10 mouse cellular contexts compared by ENCODE assay signal in genomic region chrX:150955441-150955840, GRCm38 (mm10).
A peak's percentile ranks its signal among the peaks of the same experiment; 100 is the strongest.
DNase-seq lines count a peak whose midpoint lies in the region; ATAC-seq and TF ChIP-seq lines count a peak whose summit lies in the region.
"Had no signal": no experiment of that assay in that cellular context is flagged by ENCODE, and none has a peak within 500 bp of the region (broad histone marks: within the 10 kb centered on the region; RNA-seq: fewer than 3 reads in every experiment).

No protein-coding gene starts in this region.

- no peaks in the 10 kb centered on the region for H3K4me1 ChIP-seq in limb, embryonic 14.5 days (ENCODE audit: control insufficient read depth, insufficient read depth, low read length)
- no peaks in the 10 kb centered on the region for H3K4me1 ChIP-seq in forebrain, embryonic 13.5 days
- H3K4me1 ChIP-seq: liver, embryonic 13.5 days had no signal

- no peak for TF ChIP-seq POLR2A in limb, embryonic 14.5 days (IDR thresholded peaks at IDR 0.05; ENCODE audit: borderline replicate concordance, extremely low read depth, insufficient read depth, insufficient read length)

- H3K9me3 ChIP-seq in limb, embryonic 14.5 days (ENCODE audit: control insufficient read depth, low read length), result no peaks in the 10 kb centered on the region
- H3K9me3 ChIP-seq in forebrain, embryonic 13.5 days (replicated peaks), result no peaks in the 10 kb centered on the region
- H3K9me3 ChIP-seq: liver, embryonic 13.5 days had no signal

- H3K4me2 ChIP-seq in limb, embryonic 14.5 days (replicated peaks; ENCODE audit: low read depth, low read length, severe bottlenecking), result no peak overlapping the region
- H3K4me2 ChIP-seq in forebrain, embryonic 13.5 days, result no peak overlapping the region
- H3K4me2 ChIP-seq: liver, embryonic 13.5 days had no signal

- H3K36me3 ChIP-seq in limb, embryonic 14.5 days (ENCODE audit: control insufficient read depth, insufficient read depth, low read length), result no peaks in the 10 kb centered on the region
- no peaks in the 10 kb centered on the region for H3K36me3 ChIP-seq in forebrain, embryonic 13.5 days (ENCODE audit: poor library complexity, severe bottlenecking)
- H3K36me3 ChIP-seq: liver, embryonic 13.5 days had no signal

- H3K27me3 ChIP-seq in limb, embryonic 14.5 days (ENCODE audit: control insufficient read depth, insufficient read depth, low read length), result no peaks in the 10 kb centered on the region
- H3K27me3 ChIP-seq in forebrain, embryonic 13.5 days, result no peaks in the 10 kb centered on the region
- H3K27me3 ChIP-seq: liver, embryonic 13.5 days had no signal

- peak; percentile 72 for ATAC-seq in limb, embryonic 14.5 days (ENCODE audit: low FRiP score, low read depth)
- ATAC-seq in forebrain, embryonic 13.5 days, result no peak

- no peak overlapping the region for H3K9ac ChIP-seq in limb, embryonic 14.5 days (ENCODE audit: low read depth, low read length, severe bottlenecking)
- H3K9ac ChIP-seq in forebrain, embryonic 13.5 days, result no peak overlapping the region
- H3K9ac ChIP-seq: liver, embryonic 13.5 days had no signal

- peak; percentile 88 for DNase-seq in heart, adult 11 months
- DNase-seq in heart, postnatal 25 days (ENCODE audit: low spot score), result no peak
- DNase-seq in embryo, embryonic 11.5 days (ENCODE audit: low read depth, low spot score), result peak; percentile 9
- peak; percentile 20 for DNase-seq in heart, adult 8-10 months (ENCODE audit: low spot score)
- DNase-seq in limb, embryonic 14.5 days (ENCODE audit: low spot score), result peak; percentile 42
- no peak for DNase-seq in frontal cortex, postnatal 10 days (ENCODE audit: low spot score in 2 of 2)
- DNase-seq in cerebellum, postnatal 14 days, result no peak
- DNase-seq: cerebellum, adult 11-12 months; liver, embryonic 13.5 days had no signal

- H3K4me3 ChIP-seq in limb, embryonic 14.5 days (replicated peaks; ENCODE audit: low read length), result no peak overlapping the region
- H3K4me3 ChIP-seq in forebrain, embryonic 13.5 days, result no peak overlapping the region
- H3K4me3 ChIP-seq: liver, embryonic 13.5 days had no signal

- WGBS in limb, embryonic 14.5 days, result 50% methylated on average over 2 of the region's 2 CpGs
- WGBS in forebrain, embryonic 13.5 days, result 62% methylated on average over 2 of the region's 2 CpGs

- H3K27ac ChIP-seq in limb, embryonic 14.5 days (replicated peaks; ENCODE audit: low read depth, low read length), result 0 out of 2 replicates have a peak overlapping the region, but pooled peaks have one; percentile 26
- H3K27ac ChIP-seq in forebrain, embryonic 13.5 days, result no peak overlapping the region
- H3K27ac ChIP-seq: liver, embryonic 13.5 days had no signal

- intact Hi-C loops in heart, postnatal 25 days (cut with DNase I), result loop anchor here (5.0 kb wide), 3 partner anchors 143 to 443 kb away; partner anchors contain the start of gene Maged2

Comparison
In these comparisons a context has a peak if more than half of its experiments do, and no peak if none do; other contexts are left out.
1. DNase-seq: peak in heart, adult 11 months (single experiment), embryo, embryonic 11.5 days (single experiment), heart, adult 8-10 months (single experiment) and limb, embryonic 14.5 days (single experiment); none in heart, postnatal 25 days (single experiment), frontal cortex, postnatal 10 days (0 of 2) and cerebellum, postnatal 14 days (0 of 2).